Mouse (Mus musculus) heart, adult 11 months (tissue): ENCODE data around the gene Bnip3.
A peak's percentile ranks its signal among the peaks of the same experiment; 100 is the strongest.

Source experiments
- DNase-seq: peaks from one replicate; pipeline ENCODE4 v3.0.0; 2022

The Bnip3 gene

GRCm38 (mm10) chr7:138903886-138904435 is 5.4 kb downstream of the Bnip3 start:
- no peak for DNase-seq

GRCm38 (mm10) chr7:138898743-138899142 is 10.6 kb downstream of the Bnip3 start:
- DNase-seq = no peak

- no peak for DNase-seq
These were observed 11.2 kb downstream of the Bnip3 start for GRCm38 (mm10) chr7:138898122-138898521.

- peak; percentile 88 for DNase-seq
These were observed 23.7 kb downstream of the Bnip3 start for GRCm38 (mm10) chr7:138885365-138886289.

- peak; percentile 52 for DNase-seq
These were observed 25.6 kb downstream of the Bnip3 start for GRCm38 (mm10) chr7:138883724-138884123.

GRCm38 (mm10) chr7:138875031-138875430 is 34.3 kb downstream of the Bnip3 start:
- peak; percentile 33 for DNase-seq

- DNase-seq = no peak
These were observed 36.4 kb downstream of the Bnip3 start for GRCm38 (mm10) chr7:138872956-138873355.

- DNase-seq = peak; percentile 4
These were observed 41.0 kb downstream of the Bnip3 start for GRCm38 (mm10) chr7:138868316-138868715.

GRCm38 (mm10) chr7:138867286-138867685 is 42.0 kb downstream of the Bnip3 start:
- peak; percentile 78 for DNase-seq

- peak; percentile 28 for DNase-seq
These were observed 44.5 kb downstream of the Bnip3 start for GRCm38 (mm10) chr7:138864776-138865175.

GRCm38 (mm10) chr7:138863950-138864572 is 45.3 kb downstream of the Bnip3 start:
- DNase-seq = peak; percentile 85

- DNase-seq = peak; percentile 29
These were observed 52.6 kb downstream of the Bnip3 start for GRCm38 (mm10) chr7:138856670-138857069.

GRCm38 (mm10) chr7:138854201-138854600 is 55.1 kb downstream of the Bnip3 start:
- DNase-seq = peak; percentile 69

- peak; percentile 61 for DNase-seq
These were observed 55.8 kb downstream of the Bnip3 start for GRCm38 (mm10) chr7:138853417-138854031.

- peak; percentile 74 for DNase-seq
These were observed 59.2 kb downstream of the Bnip3 start for GRCm38 (mm10) chr7:138850083-138850482.

- DNase-seq = peak; percentile 90
These were observed 61.0 kb downstream of the Bnip3 start for GRCm38 (mm10) chr7:138848028-138848920.

GRCm38 (mm10) chr7:138847316-138848027 is 61.8 kb downstream of the Bnip3 start:
- DNase-seq = peak; percentile 92

GRCm38 (mm10) chr7:138846502-138846991 is 62.8 kb downstream of the Bnip3 start:
- DNase-seq = no peak

- peak; percentile 100 for DNase-seq
These were observed 63.6 kb downstream of the Bnip3 start, which contains the start of the genes Ppp2r2d and Mapk1ip1 for GRCm38 (mm10) chr7:138845544-138846391. TSS of gene Ppp2r2d (plus strand) at chr7:138846079. TSS of gene Mapk1ip1 (minus strand) at chr7:138846273.

- DNase-seq = peak; percentile 92
These were observed 64.2 kb downstream of the Bnip3 start for GRCm38 (mm10) chr7:138845111-138845510.
